Mouse (Mus musculus) right cerebral cortex, postnatal 14 days (tissue): ENCODE data around the gene Tmem107.

Source experiments
- DNase-seq: peaks from one replicate; pipeline ENCODE4 v3.0.0; 2022

The Tmem107 gene

GRCm38 (mm10) chr11:69059975-69060411 is 10.6 kb upstream of the Tmem107 start:
- peak; percentile 64 for DNase-seq

- peak; percentile 43 for DNase-seq
Observed at GRCm38 (mm10) chr11:69060448-69061254, 10.0 kb upstream of the Tmem107 start.

GRCm38 (mm10) chr11:69061255-69061912 is 9.2 kb upstream of the Tmem107 start:
- DNase-seq, result no peak

GRCm38 (mm10) chr11:69062194-69062760 is 8.3 kb upstream of the Tmem107 start:
- peak; percentile 72 for DNase-seq

GRCm38 (mm10) chr11:69062761-69063224 is 7.8 kb upstream of the Tmem107 start:
- peak; percentile 91 for DNase-seq

GRCm38 (mm10) chr11:69063413-69064201 is 7.0 kb upstream of the Tmem107 start:
- DNase-seq, result peak; percentile 75

GRCm38 (mm10) chr11:69064259-69065133 is 6.1 kb upstream of the Tmem107 start:
- DNase-seq, result no peak

- DNase-seq, result no peak
Observed at GRCm38 (mm10) chr11:69065394-69065925, 5.1 kb upstream of the Tmem107 start.

GRCm38 (mm10) chr11:69066163-69066861 is 4.3 kb upstream of the Tmem107 start:
- DNase-seq, result peak; percentile 42

- DNase-seq, result peak; percentile 81
Observed at GRCm38 (mm10) chr11:69066956-69067355, 3.6 kb upstream of the Tmem107 start.

- DNase-seq, result no peak
Observed at GRCm38 (mm10) chr11:69067601-69068000, 3.0 kb upstream of the Tmem107 start.

GRCm38 (mm10) chr11:69070093-69070492 is 513 bp upstream of the Tmem107 start:
- no peak for DNase-seq

GRCm38 (mm10) chr11:69071262-69071661 is 656 bp downstream of the Tmem107 start:
- no peak for DNase-seq

- DNase-seq, result no peak
Observed at GRCm38 (mm10) chr11:69072234-69072633, 1.6 kb downstream of the Tmem107 start.

GRCm38 (mm10) chr11:69072666-69073064 is 2.1 kb downstream of the Tmem107 start:
- DNase-seq, result no peak

GRCm38 (mm10) chr11:69073065-69073888 is 2.7 kb downstream of the Tmem107 start:
- DNase-seq, result peak; percentile 82

- no peak for DNase-seq
Observed at GRCm38 (mm10) chr11:69073951-69074775, 3.6 kb downstream of the Tmem107 start.

GRCm38 (mm10) chr11:69074776-69075069 is 4.1 kb downstream of the Tmem107 start:
- DNase-seq, result no peak

GRCm38 (mm10) chr11:69075764-69076479 is 5.3 kb downstream of the Tmem107 start:
- no peak for DNase-seq
